Mouse (Mus musculus): ENCODE results near the gene Dnajc13. TPM values are rescaled to one million over a fixed set of nuclear protein-coding genes. Genes with fewer than 3 reads are reported as not detected.

Gene Dnajc13
- polyA plus RNA-seq, 1 experiment from 2014 or later, result 29.0 TPM

- Histone ChIP-seq H3K9me3 (ENCODE audit: control insufficient read depth, low read length) (no peaks in the 10 kb centered on the region), H3K27ac (replicated peaks; ENCODE audit: low read depth, low read length) (no peak overlapping the region), H3K4me1 (ENCODE audit: control insufficient read depth, insufficient read depth, low read length) (no peaks in the 10 kb centered on the region), H3K4me2 (ENCODE audit: low read depth, low read length) (no peak overlapping the region), H3K4me3 (ENCODE audit: low read depth, low read length) (no peak overlapping the region), H3K27me3 (replicated peaks; ENCODE audit: control insufficient read depth, insufficient read depth, low read length) (no peaks in the 10 kb centered on the region), H3K9ac (ENCODE audit: low read depth, low read length) (no peak overlapping the region), H3K36me3 (ENCODE audit: control insufficient read depth, insufficient read depth, low read length) (peaks cover 90% of the 10 kb centered on the region)
- no peak for DNase-seq (ENCODE audit: low spot score)
- WGBS, result 87% methylated on average over 5 of the region's 5 CpGs
- no peak for ATAC-seq (ENCODE audit: low read depth)
Measured at GRCm38 (mm10) chr9:104164194-104164593, 98.5 kb downstream of the Dnajc13 start.

DNA sequence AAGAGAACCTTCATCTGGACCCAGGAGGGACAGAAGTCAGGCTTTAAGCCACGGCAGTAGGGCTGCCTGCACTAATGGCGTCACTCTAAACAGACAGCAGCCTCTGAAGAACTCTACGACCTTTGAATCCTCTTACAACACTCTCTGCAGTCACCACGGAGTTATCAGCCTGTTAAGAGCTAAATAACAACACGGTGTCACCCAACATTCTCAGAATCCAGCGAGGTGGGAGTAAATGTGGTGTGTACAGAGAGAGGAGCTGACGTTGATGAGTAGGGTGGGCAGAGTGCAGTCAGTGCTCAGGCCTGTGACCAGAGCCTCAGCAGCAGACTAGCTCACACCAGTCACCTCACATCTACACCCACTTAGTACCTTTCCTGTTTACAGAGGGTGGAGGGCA, 101.6 kb downstream of the Dnajc13 start:
- Histone ChIP-seq H3K9ac (ENCODE audit: low read depth, low read length) (no peak overlapping the region), H3K27me3 (replicated peaks; ENCODE audit: control insufficient read depth, insufficient read depth, low read length) (no peaks in the 10 kb centered on the region), H3K27ac (replicated peaks; ENCODE audit: low read depth, low read length) (no peak overlapping the region), H3K9me3 (ENCODE audit: control insufficient read depth, low read length) (no peaks in the 10 kb centered on the region), H3K4me2 (ENCODE audit: low read depth, low read length) (no peak overlapping the region), H3K4me1 (ENCODE audit: control insufficient read depth, insufficient read depth, low read length) (no peaks in the 10 kb centered on the region), H3K4me3 (ENCODE audit: low read depth, low read length) (no peak overlapping the region), H3K36me3 (ENCODE audit: control insufficient read depth, insufficient read depth, low read length) (peaks cover 93% of the 10 kb centered on the region)
- DNase-seq (ENCODE audit: low spot score) (no peak), ATAC-seq (ENCODE audit: low read depth) (no peak)
- WGBS, result 89% methylated on average over 7 of the region's 7 CpGs

DNA sequence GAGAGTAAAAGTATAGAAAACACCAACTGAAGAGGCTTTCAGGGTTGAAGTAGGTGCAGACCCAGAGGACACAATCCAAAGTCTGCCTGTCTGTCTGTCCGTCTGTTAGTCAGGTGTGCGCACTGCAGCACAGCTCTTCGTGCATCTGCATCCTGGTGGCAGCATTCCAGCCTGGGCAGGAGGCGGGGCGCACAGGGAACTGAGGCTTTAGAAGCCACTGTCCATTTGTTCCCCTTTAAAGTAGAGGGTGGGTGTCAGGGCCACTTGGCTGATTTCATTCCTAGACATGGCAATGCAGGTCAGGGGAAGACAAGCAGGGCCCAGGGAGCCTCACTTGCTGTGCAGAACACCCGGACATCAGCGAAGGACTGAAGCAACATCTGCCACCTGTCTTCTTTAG, 105.4 kb downstream of the Dnajc13 start:
- H3K27me3 ChIP-seq (replicated peaks; ENCODE audit: control insufficient read depth, insufficient read depth, low read length), result no peaks in the 10 kb centered on the region
- H3K27ac ChIP-seq (replicated peaks; ENCODE audit: low read depth, low read length), result no peak overlapping the region
- no peaks in the 10 kb centered on the region for H3K9me3 ChIP-seq (ENCODE audit: control insufficient read depth, low read length)
- no peak overlapping the region for H3K4me3 ChIP-seq (ENCODE audit: low read depth, low read length)
- peaks cover 95% of the 10 kb centered on the region for H3K36me3 ChIP-seq (ENCODE audit: control insufficient read depth, insufficient read depth, low read length)
- no peak overlapping the region for H3K4me2 ChIP-seq (ENCODE audit: low read depth, low read length)
- no peak overlapping the region for H3K9ac ChIP-seq (ENCODE audit: low read depth, low read length)
- H3K4me1 ChIP-seq (ENCODE audit: control insufficient read depth, insufficient read depth, low read length), result no peaks in the 10 kb centered on the region
- DNase-seq (ENCODE audit: low spot score) (no peak), ATAC-seq (ENCODE audit: low read depth) (no peak)
- 97% methylated on average over 7 of the region's 7 CpGs for WGBS

DNA sequence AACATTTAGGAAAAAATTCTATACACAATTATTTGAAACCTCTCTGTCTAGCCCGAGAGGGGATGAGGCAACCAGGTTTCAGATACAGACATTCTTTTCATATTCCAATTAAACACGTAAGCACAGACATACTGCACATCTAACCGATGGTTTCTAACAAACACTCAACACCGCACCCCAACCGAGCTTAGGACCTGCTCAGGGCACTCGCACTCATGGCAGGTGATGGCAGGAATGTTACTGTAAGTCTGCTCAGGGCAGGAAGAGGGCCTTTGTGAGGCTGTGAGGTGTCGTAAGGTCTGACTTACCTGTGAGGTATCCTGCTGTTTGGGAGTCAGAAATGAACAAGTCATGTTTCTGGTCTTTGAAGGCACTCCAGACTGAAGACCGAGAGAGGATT, 106.2 kb downstream of the Dnajc13 start:
- no peak for DNase-seq (ENCODE audit: low spot score)
- WGBS, result 96% methylated on average over 8 of the region's 8 CpGs

DNA sequence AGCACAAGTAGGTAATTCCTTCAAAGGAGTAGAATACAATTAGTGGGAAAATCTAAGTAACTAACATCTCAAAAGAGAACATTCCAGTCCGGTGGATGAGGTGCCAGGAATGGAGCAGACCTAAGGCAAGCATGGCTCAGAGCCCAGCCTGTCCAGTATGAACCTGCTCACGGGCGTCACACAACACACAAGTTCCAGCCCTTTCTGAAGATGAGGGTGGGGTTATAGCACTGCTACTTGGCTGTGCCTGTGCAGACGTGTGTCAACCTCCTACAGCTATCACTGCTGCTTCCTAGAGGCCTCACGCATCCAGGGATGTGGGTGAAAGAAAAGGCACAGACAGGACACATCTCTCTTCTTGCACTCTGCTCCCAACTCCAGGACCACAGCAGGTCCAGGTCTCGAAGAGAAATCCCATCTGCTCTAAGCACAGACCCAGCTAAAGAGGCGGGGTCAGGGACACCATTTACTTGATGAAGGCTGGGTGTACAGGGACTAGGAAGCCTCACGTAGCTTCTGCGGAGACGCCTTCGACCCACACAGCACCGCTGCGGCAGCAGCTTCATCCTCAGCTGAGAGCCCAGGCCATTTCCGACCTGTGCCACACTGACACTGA, 107.5 kb downstream of the Dnajc13 start:
- H3K27ac ChIP-seq (replicated peaks; ENCODE audit: low read depth, low read length), result no peak overlapping the region
- peak; percentile 38 for DNase-seq (ENCODE audit: low spot score)
- H3K9me3 ChIP-seq (ENCODE audit: control insufficient read depth, low read length), result no peaks in the 10 kb centered on the region
- no peaks in the 10 kb centered on the region for H3K27me3 ChIP-seq (replicated peaks; ENCODE audit: control insufficient read depth, insufficient read depth, low read length)
- H3K9ac ChIP-seq (ENCODE audit: low read depth, low read length), result no peak overlapping the region
- H3K36me3 ChIP-seq (ENCODE audit: control insufficient read depth, insufficient read depth, low read length), result peaks cover 95% of the 10 kb centered on the region
- H3K4me3 ChIP-seq (ENCODE audit: low read depth, low read length), result no peak overlapping the region
- no peak overlapping the region for H3K4me2 ChIP-seq (ENCODE audit: low read depth, low read length)
- H3K4me1 ChIP-seq (ENCODE audit: control insufficient read depth, insufficient read depth, low read length), result no peaks in the 10 kb centered on the region
- WGBS, result 94% methylated on average over 14 of the region's 14 CpGs
- ATAC-seq (ENCODE audit: low read depth), result no peak

More for the DNA sequence above, 106.2 kb downstream of the Dnajc13 start:
- no peak overlapping the region for H3K27ac ChIP-seq (replicated peaks; ENCODE audit: low read depth, low read length)
- no peaks in the 10 kb centered on the region for H3K4me1 ChIP-seq (ENCODE audit: control insufficient read depth, insufficient read depth, low read length)
- ATAC-seq (ENCODE audit: low read depth), result no peak
- H3K9me3 ChIP-seq (ENCODE audit: control insufficient read depth, low read length), result no peaks in the 10 kb centered on the region
- no peak overlapping the region for H3K4me3 ChIP-seq (ENCODE audit: low read depth, low read length)
- H3K9ac ChIP-seq (ENCODE audit: low read depth, low read length), result no peak overlapping the region
- no peak overlapping the region for H3K4me2 ChIP-seq (ENCODE audit: low read depth, low read length)
- H3K36me3 ChIP-seq (ENCODE audit: control insufficient read depth, insufficient read depth, low read length), result peaks cover 95% of the 10 kb centered on the region
- no peaks in the 10 kb centered on the region for H3K27me3 ChIP-seq (replicated peaks; ENCODE audit: control insufficient read depth, insufficient read depth, low read length)

DNA sequence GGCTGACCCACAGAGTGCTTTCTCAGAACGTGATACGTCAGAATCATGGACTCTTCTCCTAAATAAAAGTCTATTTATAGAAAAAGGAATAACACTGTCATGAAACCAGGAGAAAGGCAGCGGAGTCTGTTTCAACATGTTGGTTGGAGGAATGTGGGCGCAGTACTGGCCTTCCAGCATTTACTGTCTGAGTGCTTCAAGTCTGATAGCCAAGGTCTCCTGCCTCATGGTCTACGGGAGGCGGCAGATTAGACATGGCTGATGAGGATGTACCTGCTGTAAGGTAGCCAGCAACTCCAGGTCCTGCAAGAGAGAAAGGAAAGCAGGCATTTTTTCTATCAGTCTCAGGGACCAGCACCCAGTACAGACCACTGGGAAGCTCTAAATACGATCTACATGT, 110.6 kb downstream of the Dnajc13 start:
- 90% methylated on average over 7 of the region's 7 CpGs for WGBS
- H3K36me3 ChIP-seq (ENCODE audit: control insufficient read depth, insufficient read depth, low read length), result peaks cover 71% of the 10 kb centered on the region
- H3K27ac ChIP-seq (replicated peaks; ENCODE audit: low read depth, low read length), result no peak overlapping the region

GRCm38 (mm10) chr9:104148969-104149368, 113.8 kb downstream of the Dnajc13 start:
- H3K9me3 ChIP-seq (ENCODE audit: control insufficient read depth, low read length), result no peaks in the 10 kb centered on the region
- H3K4me3 ChIP-seq (ENCODE audit: low read depth, low read length), result no peak overlapping the region
- no peak overlapping the region for H3K9ac ChIP-seq (ENCODE audit: low read depth, low read length)
- H3K36me3 ChIP-seq (ENCODE audit: control insufficient read depth, insufficient read depth, low read length), result peaks cover 41% of the 10 kb centered on the region
- H3K27me3 ChIP-seq (replicated peaks; ENCODE audit: control insufficient read depth, insufficient read depth, low read length), result no peaks in the 10 kb centered on the region
- H3K4me2 ChIP-seq (ENCODE audit: low read depth, low read length), result no peak overlapping the region
- H3K27ac ChIP-seq (replicated peaks; ENCODE audit: low read depth, low read length), result no peak overlapping the region
- ATAC-seq (ENCODE audit: low read depth), result no peak
- 91% methylated on average over 7 of the region's 7 CpGs for WGBS
- no peak for DNase-seq (ENCODE audit: low spot score)
- H3K4me1 ChIP-seq (ENCODE audit: control insufficient read depth, insufficient read depth, low read length), result no peaks in the 10 kb centered on the region

More for the DNA sequence above, 110.6 kb downstream of the Dnajc13 start:
- ATAC-seq (ENCODE audit: low read depth) (no peak), DNase-seq (ENCODE audit: low spot score) (no peak)
- no peaks in the 10 kb centered on the region for H3K9me3 ChIP-seq (ENCODE audit: control insufficient read depth, low read length)
- H3K27me3 ChIP-seq (replicated peaks; ENCODE audit: control insufficient read depth, insufficient read depth, low read length), result no peaks in the 10 kb centered on the region
- no peaks in the 10 kb centered on the region for H3K4me1 ChIP-seq (ENCODE audit: control insufficient read depth, insufficient read depth, low read length)
- no peak overlapping the region for H3K4me2 ChIP-seq (ENCODE audit: low read depth, low read length)
- H3K9ac ChIP-seq (ENCODE audit: low read depth, low read length), result no peak overlapping the region
- no peak overlapping the region for H3K4me3 ChIP-seq (ENCODE audit: low read depth, low read length)

DNA sequence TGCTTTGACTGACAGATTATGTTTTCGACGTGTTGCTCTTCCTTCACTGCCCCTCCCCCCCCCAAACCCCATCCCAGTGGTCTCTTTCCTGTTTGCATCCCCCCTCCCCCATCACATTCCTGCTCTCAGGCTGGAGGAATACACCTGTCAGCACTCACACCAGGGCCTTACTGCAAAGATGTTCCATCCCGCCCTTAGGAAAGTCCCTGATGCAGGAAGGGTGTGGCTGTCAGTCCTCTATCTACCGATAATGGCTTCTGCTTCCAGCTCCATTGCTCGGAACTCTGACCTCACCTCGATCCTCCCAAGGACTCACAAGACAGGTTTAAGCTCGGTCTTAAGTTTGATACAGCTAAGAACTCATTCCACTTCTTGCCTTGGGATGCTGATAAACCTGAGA, 116.0 kb downstream of the Dnajc13 start:
- 73% methylated on average over 7 of the region's 7 CpGs for WGBS

DNA sequence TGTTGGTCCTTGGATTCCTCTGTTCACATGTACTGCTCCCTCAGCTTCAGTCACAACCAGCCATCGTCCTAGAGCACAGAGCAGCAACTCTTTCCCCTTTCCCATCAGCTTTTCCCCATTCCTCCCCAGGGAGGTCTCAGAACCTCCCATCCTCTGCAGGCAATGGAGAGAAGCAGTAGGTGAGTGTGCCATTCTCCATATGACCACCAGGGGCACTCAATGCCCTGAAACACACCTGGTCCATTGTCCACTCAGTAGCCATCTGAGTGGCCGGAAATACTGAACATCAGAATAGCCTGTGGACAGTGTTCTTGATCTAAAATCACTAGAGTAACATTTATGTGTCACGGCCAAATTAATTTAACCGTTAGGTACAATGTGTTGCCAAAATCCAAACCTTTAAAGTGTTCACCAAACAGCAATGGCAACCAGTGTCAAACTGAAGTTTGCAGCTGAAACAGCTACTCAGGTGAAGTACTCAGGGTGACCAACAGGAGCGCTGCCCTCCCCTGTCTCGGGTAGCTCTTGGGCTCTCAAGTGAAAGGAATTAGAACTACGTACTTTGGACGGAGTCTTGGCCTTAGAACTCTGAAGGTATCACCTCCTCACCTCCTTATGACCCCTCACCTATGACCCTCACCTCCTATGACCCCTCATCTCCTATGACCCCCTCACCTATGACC, 118.3 kb downstream of the Dnajc13 start:
- Histone ChIP-seq H3K9ac (ENCODE audit: low read depth, low read length) (no peak overlapping the region), H3K4me2 (ENCODE audit: low read depth, low read length) (no peak overlapping the region), H3K27me3 (replicated peaks; ENCODE audit: control insufficient read depth, insufficient read depth, low read length) (no peaks in the 10 kb centered on the region), H3K4me1 (ENCODE audit: control insufficient read depth, insufficient read depth, low read length) (no peaks in the 10 kb centered on the region), H3K27ac (replicated peaks; ENCODE audit: low read depth, low read length) (no peak overlapping the region), H3K36me3 (ENCODE audit: control insufficient read depth, insufficient read depth, low read length) (no peaks in the 10 kb centered on the region), H3K9me3 (ENCODE audit: control insufficient read depth, low read length) (no peaks in the 10 kb centered on the region), H3K4me3 (ENCODE audit: low read depth, low read length) (no peak overlapping the region)
- 87% methylated on average over 8 of the region's 8 CpGs for WGBS
- DNase-seq (ENCODE audit: low spot score) (no peak), ATAC-seq (ENCODE audit: low read depth) (no peak)

More for the DNA sequence above, 116.0 kb downstream of the Dnajc13 start:
- H3K27ac ChIP-seq (replicated peaks; ENCODE audit: low read depth, low read length), result no peak overlapping the region
- H3K9me3 ChIP-seq (ENCODE audit: control insufficient read depth, low read length), result no peaks in the 10 kb centered on the region
- no peak overlapping the region for H3K4me2 ChIP-seq (ENCODE audit: low read depth, low read length)
- no peak for ATAC-seq (ENCODE audit: low read depth)
- DNase-seq (ENCODE audit: low spot score), result no peak
- no peak overlapping the region for H3K9ac ChIP-seq (ENCODE audit: low read depth, low read length)
- H3K4me3 ChIP-seq (ENCODE audit: low read depth, low read length), result no peak overlapping the region
- H3K27me3 ChIP-seq (replicated peaks; ENCODE audit: control insufficient read depth, insufficient read depth, low read length), result no peaks in the 10 kb centered on the region
- peaks cover 20% of the 10 kb centered on the region for H3K36me3 ChIP-seq (ENCODE audit: control insufficient read depth, insufficient read depth, low read length)
- no peaks in the 10 kb centered on the region for H3K4me1 ChIP-seq (ENCODE audit: control insufficient read depth, insufficient read depth, low read length)

Data from embryonic facial prominence, embryonic 14.5 days (tissue).